Mouse (Mus musculus) CD8-positive naive resting alpha-beta T cell, adult 57 days (primary cell): ENCODE data around the gene Olfr808. TPM values are rescaled to one million over a fixed set of nuclear protein-coding genes. Genes with fewer than 3 reads are reported as not detected.

ENCODE experiments used
- total RNA-seq: library from RNA; stranded (reverse); gene quantifications from one replicate; pipeline ENCODE4 v1.2.4, GENCODE M21; 2023

The Olfr808 gene
- total RNA-seq: not detected

GRCm38 (mm10) chr10:129765182-129765581 is at the start of gene Olfr808:
Gene Olfr808 (plus strand): TSS chr10:129765482.

GRCm38 (mm10) chr10:129729275-129729674 is 36.0 kb upstream of the Olfr808 start, which contains the start of gene Olfr805:
Gene Olfr805 (minus strand): TSS chr10:129729375.

DNA sequence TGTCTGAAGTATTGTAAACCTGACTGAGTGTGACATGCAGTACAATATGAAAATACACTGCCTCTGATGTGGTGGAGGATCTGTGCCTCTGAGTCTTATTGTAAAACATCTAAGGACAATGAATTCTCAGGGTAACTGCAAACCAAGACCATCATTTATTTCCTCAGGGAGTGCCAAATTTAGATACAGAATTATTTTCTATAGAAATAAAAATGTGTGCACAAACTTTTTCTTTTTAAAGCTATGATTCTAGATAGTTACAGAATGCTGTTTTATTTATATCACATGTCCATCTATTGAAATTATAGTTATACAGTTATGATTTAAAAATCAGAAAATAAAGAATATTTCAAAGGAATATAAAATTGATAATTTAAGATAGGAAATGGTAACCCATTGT is 23.5 kb upstream of the Olfr808 start, which contains the start of gene Olfr806:
Gene Olfr806 (minus strand): TSS at position 101 of the 400 bp plus-strand sequence.

GRCm38 (mm10) chr10:129757693-129758092 is 7.6 kb upstream of the Olfr808 start, which contains the start of gene Olfr807:
Gene Olfr807 (minus strand): TSS chr10:129757793.

DNA sequence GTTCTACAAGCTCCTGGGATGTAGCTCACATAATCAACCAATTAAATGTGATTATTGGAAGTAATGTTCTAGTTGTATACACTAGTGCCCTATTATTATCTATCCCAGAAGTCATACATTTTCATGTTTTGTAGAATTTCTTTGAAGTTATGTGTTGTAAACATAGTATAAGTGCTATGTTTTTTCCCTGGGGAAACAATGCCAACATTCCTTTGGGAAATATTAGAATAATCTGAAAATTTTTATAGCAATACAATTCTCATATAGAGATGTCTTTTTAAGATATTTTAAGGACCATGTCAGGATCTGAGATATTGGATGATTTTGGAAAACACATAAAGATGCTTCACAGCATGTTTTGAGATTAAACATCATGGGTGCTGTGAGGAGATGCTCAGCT is 9.1 kb downstream of the Olfr808 start, which contains the start of gene Olfr809:
Gene Olfr809 (plus strand): TSS at position 301 of the 400 bp plus-strand sequence.

DNA sequence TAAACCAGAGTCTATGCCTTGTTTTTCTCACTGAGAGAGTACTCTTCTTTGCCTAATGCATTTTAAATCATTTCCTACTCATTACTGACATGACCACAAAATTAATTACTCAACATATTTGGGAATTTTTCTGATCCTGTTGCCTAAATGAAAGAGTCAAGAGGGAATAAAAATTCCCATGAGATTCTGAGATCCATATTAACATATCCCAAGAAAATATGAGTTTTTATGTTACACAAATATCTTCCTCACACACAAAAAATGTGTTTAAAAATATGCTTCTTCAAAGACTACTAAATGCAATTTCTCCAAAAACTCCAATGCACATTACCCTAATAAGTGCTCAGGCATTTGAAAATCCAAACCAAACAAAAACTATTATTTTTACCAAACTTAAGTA is 29.5 kb downstream of the Olfr808 start, which contains the start of gene Olfr810:
Gene Olfr810 (minus strand): TSS at position 101 of the 400 bp plus-strand sequence.

GRCm38 (mm10) chr10:129804296-129804695 is 39.0 kb downstream of the Olfr808 start, which contains the start of gene Olfr811:
Gene Olfr811 (minus strand): TSS chr10:129804396.

Other genes starting within 250 kb of the Olfr808 start
- gene Olfr791, start 243.7 kb upstream of the Olfr808 start, total RNA-seq: not detected
- not detected for gene Olfr792, start 226.3 kb upstream of the Olfr808 start, total RNA-seq
- not detected for gene Olfr794, start 197.8 kb upstream of the Olfr808 start, total RNA-seq
- not detected for gene Olfr796, start 152.9 kb upstream of the Olfr808 start, total RNA-seq
- gene Olfr798, start 137.5 kb upstream of the Olfr808 start, total RNA-seq: not detected
- not detected for gene Olfr799, start 128.0 kb upstream of the Olfr808 start, total RNA-seq
- gene Olfr800, start 107.8 kb upstream of the Olfr808 start, total RNA-seq: not detected
- gene Olfr801, start 91.6 kb upstream of the Olfr808 start, total RNA-seq: not detected
- gene Olfr802, start 77.3 kb upstream of the Olfr808 start, total RNA-seq: not detected
- gene Olfr803, start 71.2 kb upstream of the Olfr808 start, total RNA-seq: not detected
- not detected for gene Olfr804, start 62.3 kb upstream of the Olfr808 start, total RNA-seq
- gene Olfr805, start 36.1 kb upstream of the Olfr808 start, total RNA-seq: not detected
- not detected for gene Olfr806, start 23.6 kb upstream of the Olfr808 start, total RNA-seq
- not detected for gene Olfr807, start 7.7 kb upstream of the Olfr808 start, total RNA-seq
- gene Olfr809, start 9.2 kb downstream of the Olfr808 start, total RNA-seq: not detected
- gene Olfr810, start 29.4 kb downstream of the Olfr808 start, total RNA-seq: not detected
- not detected for gene Olfr811, start 38.9 kb downstream of the Olfr808 start, total RNA-seq
- not detected for gene Olfr812, start 80.6 kb downstream of the Olfr808 start, total RNA-seq
- not detected for gene Olfr813, start 89.9 kb downstream of the Olfr808 start, total RNA-seq
- not detected for gene Olfr814, start 114.4 kb downstream of the Olfr808 start, total RNA-seq
- not detected for gene Olfr815, start 140.4 kb downstream of the Olfr808 start, total RNA-seq
- gene Olfr816, start 150.1 kb downstream of the Olfr808 start, total RNA-seq: not detected
- gene Olfr818, start 183.6 kb downstream of the Olfr808 start, total RNA-seq: not detected
- gene Olfr819, start 201.8 kb downstream of the Olfr808 start, total RNA-seq: not detected
- gene Olfr247, start 210.7 kb downstream of the Olfr808 start, total RNA-seq: not detected
- gene Gm10310, start 219.6 kb downstream of the Olfr808 start, total RNA-seq: 0.15 TPM
- not detected for gene Olfr820, start 247.1 kb downstream of the Olfr808 start, total RNA-seq